Mouse (Mus musculus) CH12.LX (cell line): Measurements from ENCODE around the gene Unc13b. TPM values are rescaled to one million over a fixed set of nuclear protein-coding genes. Genes with fewer than 3 reads are reported as not detected.
A peak's percentile ranks its signal among the peaks of the same experiment; 100 is the strongest.

Experiments
- DNase-seq: peaks from one replicate; pipeline ENCODE4 v3.0.0-alpha.2; 2013; ENCODE audit errors: extremely low read depth
- H3K27ac ChIP-seq: 2 replicates; pipeline ENCODE4 v1.5.1; 2012; ENCODE audit warnings: low read depth, mild to moderate bottlenecking, control low read depth, moderate library complexity; ENCODE audit not compliant: insufficient read depth
- H3K27me3 ChIP-seq: replicated peaks from 2 replicates; pipeline ENCODE3; 2012; ENCODE audit warnings: inconsistent platforms
- H3K36me3 ChIP-seq, 2 experiments: replicated peaks in 1 of 2; 2 replicates each; pipeline versions ENCODE3 to v1.6.1; 2012; ENCODE audit warnings: inconsistent platforms in 1 of 2, low read length in 1 of 2, mild to moderate bottlenecking in 1 of 2, mixed read lengths in 1 of 2, moderate library complexity in 1 of 2; ENCODE audit not compliant: control insufficient read depth in 1 of 2, insufficient read depth in 1 of 2
- H3K4me1 ChIP-seq, 2 experiments: 2 replicates each; pipeline ENCODE4 v1.6.1; 2012; ENCODE audit warnings: inconsistent platforms in 1 of 2, moderate library complexity in 1 of 2; ENCODE audit not compliant: insufficient read depth in 2 of 2, control insufficient read depth in 1 of 2
- H3K4me2 ChIP-seq: 2 replicates; pipeline ENCODE4 v1.6.1; 2012; ENCODE audit warnings: low read depth, mild to moderate bottlenecking, control low read depth; ENCODE audit not compliant: poor library complexity, insufficient read depth, severe bottlenecking
- H3K4me3 ChIP-seq, 3 experiments: fragments of 150-350 bp in 1 of 3; sonication (generic) in 1 of 3; replicated peaks in 1 of 3; 2 replicates each; pipeline versions ENCODE3 to v1.5.1; 2011 to 2012; ENCODE audit warnings: low read depth in 2 of 3, low read length in 2 of 3, mild to moderate bottlenecking in 2 of 3, moderate library complexity in 2 of 3, control low read depth in 1 of 3, improper control_type of control experiment in 1 of 3, inconsistent platforms in 1 of 3, mixed read lengths in 1 of 3; ENCODE audit not compliant: poor library complexity in 1 of 3
- H3K79me2 ChIP-seq: replicated peaks from 2 replicates; pipeline ENCODE4 v1.6.1; 2012; ENCODE audit warnings: mild to moderate bottlenecking, moderate library complexity; ENCODE audit not compliant: control insufficient read depth, poor library complexity, insufficient read depth, severe bottlenecking; ENCODE audit errors: extremely low read depth
- H3K9ac ChIP-seq: 2 replicates; pipeline ENCODE4 v1.6.1; 2012; ENCODE audit warnings: low read depth, mild to moderate bottlenecking, control low read depth, moderate library complexity; ENCODE audit not compliant: insufficient read depth
- H3K9me3 ChIP-seq: replicated peaks from 2 replicates; pipeline ENCODE3; 2012; ENCODE audit warnings: low read length, inconsistent platforms, mixed read lengths
- CTCF ChIP-seq, 2 experiments: IDR thresholded peaks in 1 of 2; conservative IDR thresholded peaks in 1 of 2; 2 replicates each; pipeline ENCODE4 v1.5.1; 2011 to 2012; ENCODE audit warnings: low read depth in 2 of 2, low read length in 2 of 2, improper control_type of control experiment in 1 of 2, inconsistent platforms in 1 of 2, mild to moderate bottlenecking in 1 of 2, moderate library complexity in 1 of 2
- E2F4 ChIP-seq: IDR thresholded peaks from 2 replicates; pipeline ENCODE4 v1.6.1; 2011; ENCODE audit warnings: low read depth, low read length, improper control_type of control experiment; ENCODE audit not compliant: insufficient replicate concordance
- EP300 ChIP-seq: IDR thresholded peaks from 2 replicates; pipeline ENCODE4 v1.6.1; 2011; ENCODE audit warnings: low read length, improper control_type of control experiment
- HCFC1 ChIP-seq: IDR thresholded peaks from 2 replicates; pipeline ENCODE4 v1.6.1; 2012; ENCODE audit warnings: low read depth, mild to moderate bottlenecking, inconsistent platforms, low read length, improper control_type of control experiment
- IRF4 ChIP-seq: IDR thresholded peaks from 2 replicates; pipeline ENCODE4 v1.6.1; 2014; ENCODE audit warnings: low read depth, mild to moderate bottlenecking, inconsistent platforms, low read length, improper control_type of control experiment
- JUN ChIP-seq: IDR thresholded peaks from 2 replicates; pipeline ENCODE4 v1.6.1; 2011; ENCODE audit warnings: low read depth, mild to moderate bottlenecking, low read length, improper control_type of control experiment, moderate library complexity; ENCODE audit not compliant: insufficient read depth
- KAT2A ChIP-seq: IDR thresholded peaks from 2 replicates; pipeline ENCODE4 v1.6.1; 2012; ENCODE audit warnings: low read length, improper control_type of control experiment, inconsistent platforms; ENCODE audit not compliant: insufficient replicate concordance
- MAFK ChIP-seq: IDR thresholded peaks from 2 replicates; pipeline ENCODE4 v1.6.1; 2011; ENCODE audit warnings: low read length, improper control_type of control experiment; ENCODE audit not compliant: insufficient replicate concordance
- MAX ChIP-seq: IDR thresholded peaks from 2 replicates; pipeline ENCODE4 v1.6.1; 2011; ENCODE audit warnings: low read length, improper control_type of control experiment
- MEF2A ChIP-seq: IDR thresholded peaks from 2 replicates; pipeline ENCODE4 v1.6.1; 2014; ENCODE audit warnings: low read depth, mild to moderate bottlenecking, inconsistent platforms, low read length, improper control_type of control experiment, borderline replicate concordance
- POLR2A ChIP-seq: IDR thresholded peaks from 2 replicates; pipeline ENCODE4 v1.6.1; 2011; ENCODE audit warnings: low read depth, mild to moderate bottlenecking, improper control_type of control experiment, low read length
- RAD21 ChIP-seq: IDR thresholded peaks from 2 replicates; pipeline ENCODE4 v1.6.1; 2011; ENCODE audit warnings: low read depth, mild to moderate bottlenecking, low read length, improper control_type of control experiment, moderate library complexity
- RCOR1 ChIP-seq: conservative IDR thresholded peaks from 2 replicates; pipeline ENCODE4 v1.6.1; 2012; ENCODE audit warnings: low read depth, mild to moderate bottlenecking, inconsistent platforms, low read length, improper control_type of control experiment
- SIN3A ChIP-seq: IDR thresholded peaks from 2 replicates; pipeline ENCODE4 v1.6.1; 2012; ENCODE audit warnings: low read length, improper control_type of control experiment, inconsistent platforms
- SMC3 ChIP-seq: IDR thresholded peaks from 2 replicates; pipeline ENCODE4 v1.6.1; 2011; ENCODE audit warnings: low read depth, low read length, improper control_type of control experiment
- UBTF ChIP-seq: IDR thresholded peaks from 2 replicates; pipeline ENCODE4 v1.6.1; 2012; ENCODE audit warnings: low read depth, mild to moderate bottlenecking, inconsistent platforms, low read length, improper control_type of control experiment, moderate library complexity
- dilution Hi-C: fragments of 300-500 bp; cut with MboI; formaldehyde crosslinking; loops from 2 replicates; pipeline ENCODE4 v1.14.3; 2020; ENCODE audit warnings: low sequenced_read_pairs; ENCODE audit not compliant: extremely low pct_unique_long_range_greater_than_20kb, extremely low pct_ligation_motif_present
- in situ Hi-C: fragments of 300-500 bp; cut with MboI; formaldehyde crosslinking; loops from 3 replicates; pipeline ENCODE4 v1.14.3; 2019; ENCODE audit warnings: low sequenced_read_pairs, low pct_ligation_motif_present, low pct_unique_long_range_greater_than_20kb, mixed read lengths
- polyA plus RNA-seq: library from polyadenylated mRNA; unstranded; fragments of >175 nt; gene quantifications from 2 replicates; pipeline ENCODE4 v1.2.1, GENCODE M21; 2012; ENCODE audit warnings: low read depth; ENCODE audit not compliant: insufficient read length
- total RNA-seq, 2 experiments: library from RNA; depleted of rRNA; stranded (reverse); fragments of 300-350 nt in 1 of 2; fragments of >200 nt in 1 of 2; gene quantifications; 2 replicates each; pipeline ENCODE4 v1.2.3; 2012 to 2014

Gene Unc13b
- total and polyA plus RNA-seq, 3 experiments = 0.08 to 0.23 (median 0.19) TPM

DNA sequence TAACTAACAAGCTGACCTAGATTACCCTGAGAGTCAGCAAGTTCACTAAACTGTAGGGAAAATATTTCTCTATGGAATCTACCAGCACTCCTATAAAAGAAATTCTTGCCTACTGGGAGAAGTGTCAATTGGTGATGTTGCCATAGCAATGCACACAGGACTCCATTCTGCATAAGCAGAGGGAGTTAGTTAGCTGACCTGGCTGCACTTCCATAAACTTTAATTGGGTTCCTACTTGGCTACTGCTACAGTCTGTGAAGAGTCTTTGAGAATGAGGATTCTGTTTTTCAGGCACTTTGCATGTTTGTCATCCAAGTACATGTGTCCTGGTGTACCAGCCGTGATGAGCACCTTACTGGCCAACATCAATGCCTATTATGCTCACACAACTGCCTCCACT, 182.0 kb downstream of the Unc13b start:
- in situ Hi-C loops = no loop called here
- dilution Hi-C loops = no loop called here
- no peaks in the 10 kb centered on the region for H3K36me3 ChIP-seq

DNA sequence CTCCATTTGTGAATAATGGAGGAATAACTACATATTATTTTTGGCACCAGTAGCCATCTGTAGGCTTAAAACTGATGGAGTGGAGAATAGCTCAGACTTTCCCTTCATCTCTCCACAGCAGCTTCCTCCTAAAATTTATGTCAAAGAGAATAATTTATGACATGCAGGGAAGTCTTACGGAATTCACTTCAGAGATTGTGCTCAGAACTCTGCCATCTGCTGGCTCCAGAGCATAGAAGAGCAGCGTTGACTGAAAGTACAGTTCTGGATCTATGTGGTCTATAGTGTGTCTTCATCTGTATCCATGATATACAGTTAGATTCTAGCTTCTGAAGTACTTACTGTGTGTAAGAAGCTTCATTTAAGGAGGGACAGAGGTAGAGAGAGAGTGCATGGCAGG, 185.3 kb downstream of the Unc13b start:
- H3K79me2 ChIP-seq = no peaks in the 10 kb centered on the region
- no peak for DNase-seq
- H3K4me1 ChIP-seq = no peaks in the 10 kb centered on the region
- H3K4me3 ChIP-seq = no peak overlapping the region
- TF ChIP-seq IRF4 = no peak
- TF ChIP-seq EP300 = no peak
- no peak for TF ChIP-seq E2F4
- no peak for TF ChIP-seq MEF2A
- no peak for TF ChIP-seq UBTF
- TF ChIP-seq SIN3A = no peak
- no peak; the same call in none of the 2 replicates for TF ChIP-seq RAD21
- TF ChIP-seq JUN = no peak
- no peak for TF ChIP-seq MAX
- peak; percentile 46; the same call in 1 of the 2 replicates for TF ChIP-seq SMC3
- TF ChIP-seq RCOR1 = no peak
- no peak for TF ChIP-seq HCFC1
- peak in 1 of 2 experiments; percentile 49; a peak in 2 of 4 replicates for TF ChIP-seq CTCF (conservative IDR thresholded peaks at IDR 0.05 in 1 of 2, IDR thresholded peaks at IDR 0.05 in 1 of 2; ENCODE audit: low read depth in 2 of 2, low read length in 2 of 2)
- TF ChIP-seq, all 38 proteins: peak for 2
- Histone ChIP-seq H3K36me3 (no peaks in the 10 kb centered on the region), H3K4me2 (no peak overlapping the region), H3K27ac (no peak overlapping the region), H3K27me3 (peaks cover 31% of the 10 kb centered on the region), H3K9me3 (no peaks in the 10 kb centered on the region), H3K9ac (no peak overlapping the region)
- dilution Hi-C loops (no loop called here), in situ Hi-C loops (no loop called here)

More for the DNA sequence above, 182.0 kb downstream of the Unc13b start:
- H3K27me3 ChIP-seq = peaks cover 34% of the 10 kb centered on the region
- DNase-seq = no peak
- no peaks in the 10 kb centered on the region for H3K9me3 ChIP-seq
- H3K4me3 ChIP-seq = no peak overlapping the region
- no peak overlapping the region for H3K27ac ChIP-seq
- H3K4me1 ChIP-seq = no peaks in the 10 kb centered on the region
- no peak overlapping the region for H3K4me2 ChIP-seq
- no peak overlapping the region for H3K9ac ChIP-seq
- TF ChIP-seq MAFK (no peak), SIN3A (no peak), POLR2A (no peak), KAT2A (no peak), HCFC1 (no peak)
- no peaks in the 10 kb centered on the region for H3K79me2 ChIP-seq
